Mouse (Mus musculus): Measurements from ENCODE around the gene Mylip. TPM values are rescaled to one million over a fixed set of nuclear protein-coding genes. Genes with fewer than 3 reads are reported as not detected.

Gene Mylip
- polyA plus RNA-seq (2012; fragmentation: generic; extraction: Trizol), result 10 to 100 TPM in 1 of 2 experiments, under 1 TPM in 1; 0.60 to 13.8 TPM

DNA sequence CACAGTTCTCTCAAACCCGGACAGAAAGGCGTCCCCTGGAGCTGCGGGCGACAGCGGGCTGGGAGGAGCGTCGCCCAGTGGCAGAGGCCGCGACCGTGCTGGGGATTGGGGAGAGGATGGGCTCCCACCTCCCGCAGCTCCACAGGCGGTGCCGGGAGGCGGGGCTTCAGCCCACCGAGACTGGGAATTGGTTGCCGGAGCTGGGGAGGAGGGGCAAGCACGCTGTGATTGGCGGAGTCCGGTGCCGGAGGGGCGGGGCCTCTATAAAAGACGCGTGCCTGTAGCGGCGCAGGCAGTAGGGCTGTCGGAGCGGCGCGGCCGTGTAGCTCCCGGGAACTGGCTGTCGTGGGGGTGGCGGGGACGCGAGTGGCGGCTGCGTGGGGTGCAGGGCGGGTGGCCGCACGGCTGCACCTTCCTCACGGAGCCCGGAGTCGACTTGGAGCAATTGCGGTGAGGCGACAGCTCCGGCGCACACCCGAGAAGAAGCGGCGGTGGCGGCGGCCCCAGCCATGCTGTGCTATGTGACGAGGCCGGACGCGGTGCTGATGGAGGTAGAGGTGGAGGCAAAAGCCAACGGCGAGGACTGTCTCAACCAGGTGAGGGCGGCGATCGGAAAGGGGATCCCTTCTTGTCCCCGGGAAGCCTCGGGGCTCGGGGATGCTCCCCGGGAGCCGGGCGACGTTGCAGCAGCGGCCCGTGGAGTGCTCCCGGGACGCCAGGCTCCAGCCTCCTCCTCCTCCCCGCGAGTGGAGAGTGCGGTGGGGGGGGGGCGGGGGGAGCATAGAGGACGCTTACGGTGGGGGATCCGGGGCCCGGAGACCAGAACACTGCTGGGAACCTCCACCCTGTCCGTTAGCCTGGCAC is at the start of gene Mylip:
Gene Mylip, plus strand, starts transcription at position 295 of the 864 bp plus-strand sequence.

Other genes with a start within 250 kb of the Mylip start
- gene Gmpr, start 117.7 kb downstream of the Mylip start, polyA plus RNA-seq (2012; fragmentation: generic; extraction: Trizol), result under 1 TPM; 0.27 to 0.39 TPM